Mouse (Mus musculus): ENCODE results near the gene Ppp1r12b.

Ppp1r12b gene

DNA sequence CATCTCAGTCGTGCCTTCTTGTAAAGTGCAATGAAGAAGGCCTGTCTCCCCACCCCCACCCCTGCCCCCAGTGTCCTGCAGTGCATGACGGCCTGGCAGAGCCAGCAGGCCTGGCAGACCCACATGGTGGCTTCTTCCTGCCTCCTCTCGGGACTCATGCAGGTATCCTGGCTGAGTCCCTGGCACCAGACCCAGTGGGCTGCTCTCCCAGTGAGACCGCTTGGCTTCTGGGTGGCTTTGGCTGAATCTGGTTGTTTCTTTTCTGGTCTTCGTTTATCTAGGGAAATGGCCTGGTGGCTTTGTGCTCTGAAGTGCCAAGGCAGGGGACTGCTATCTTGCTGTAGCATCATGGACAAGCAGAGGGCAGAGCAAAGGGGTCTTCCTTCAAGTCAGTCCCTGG lies 240.7 kb downstream of the Ppp1r12b start:
- no peak for DNase-seq (ENCODE audit: low spot score)

DNA sequence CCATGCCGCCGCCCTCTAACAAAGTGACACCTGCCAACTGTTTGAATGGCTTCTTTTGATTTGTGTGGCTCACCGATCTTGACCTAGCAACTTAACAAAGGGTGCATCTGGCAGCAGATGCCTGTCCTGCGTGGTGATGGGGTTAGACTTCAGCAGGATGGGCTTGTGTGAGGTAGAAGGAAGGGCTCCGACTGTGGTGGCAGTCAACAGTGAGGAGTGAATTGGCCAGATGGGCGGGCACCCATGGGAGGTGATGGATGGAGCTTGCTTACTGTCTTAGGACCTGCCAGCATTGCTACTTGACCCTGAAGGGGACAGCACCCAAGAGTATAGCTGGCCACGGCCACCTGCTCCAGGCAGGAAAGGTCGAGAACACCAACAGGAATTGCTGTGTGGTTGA lies 241.6 kb downstream of the Ppp1r12b start:
- no peak for DNase-seq (ENCODE audit: low spot score)

DNA sequence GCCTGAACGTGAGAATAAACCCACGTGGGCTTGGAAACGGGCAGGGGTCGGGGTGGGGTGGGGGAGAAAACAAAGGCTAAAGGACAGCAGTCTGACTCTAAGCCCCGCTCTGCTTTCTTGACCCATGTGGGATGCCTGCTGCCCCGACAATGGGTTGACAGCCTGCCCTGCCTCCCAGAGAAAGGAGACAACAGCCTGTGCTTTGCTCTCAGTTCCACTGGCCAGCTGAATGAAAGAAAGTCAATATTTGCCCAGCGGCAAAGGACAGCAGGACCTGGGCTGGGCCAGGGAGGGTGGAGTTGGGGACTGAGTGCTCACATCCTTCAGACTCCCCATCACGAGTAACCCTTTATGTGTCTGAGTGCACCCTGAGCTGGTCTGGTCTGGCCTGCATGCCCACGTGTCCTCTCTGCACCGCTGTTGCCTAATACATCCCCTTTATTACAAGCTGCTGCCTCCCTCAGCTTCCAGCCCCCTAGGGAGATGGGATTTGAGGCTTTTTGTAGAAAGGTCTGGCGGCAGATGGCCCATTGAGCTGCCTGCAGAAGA lies 242.2 kb downstream of the Ppp1r12b start:
- DNase-seq (ENCODE audit: low spot score), result no peak

DNA sequence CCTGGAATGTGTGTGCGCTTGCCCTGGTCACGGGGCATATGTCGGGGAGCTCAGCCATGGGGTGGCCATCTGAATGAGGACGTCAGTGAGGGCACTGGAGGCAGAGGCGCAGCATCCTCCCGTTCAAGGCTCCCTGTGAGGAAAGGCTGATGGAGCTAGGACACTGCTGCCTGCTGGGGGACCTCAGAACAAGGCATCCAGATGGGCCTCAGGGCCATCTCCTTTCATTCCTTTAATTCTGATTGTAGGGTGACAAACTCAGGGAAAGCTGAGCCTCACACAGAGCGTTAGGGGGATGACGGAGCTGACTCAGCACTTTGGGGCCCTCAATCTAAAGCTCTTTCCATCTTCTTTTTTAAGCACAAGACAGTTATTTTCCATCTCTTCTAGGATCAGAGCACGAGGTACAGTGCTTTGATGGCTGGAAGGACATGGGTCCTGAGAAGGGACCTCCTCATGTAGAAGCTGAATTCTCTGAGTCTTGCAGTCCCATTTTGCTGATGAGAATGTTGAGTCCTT lies 242.9 kb downstream of the Ppp1r12b start:
- no peak for DNase-seq (ENCODE audit: low spot score)

DNA sequence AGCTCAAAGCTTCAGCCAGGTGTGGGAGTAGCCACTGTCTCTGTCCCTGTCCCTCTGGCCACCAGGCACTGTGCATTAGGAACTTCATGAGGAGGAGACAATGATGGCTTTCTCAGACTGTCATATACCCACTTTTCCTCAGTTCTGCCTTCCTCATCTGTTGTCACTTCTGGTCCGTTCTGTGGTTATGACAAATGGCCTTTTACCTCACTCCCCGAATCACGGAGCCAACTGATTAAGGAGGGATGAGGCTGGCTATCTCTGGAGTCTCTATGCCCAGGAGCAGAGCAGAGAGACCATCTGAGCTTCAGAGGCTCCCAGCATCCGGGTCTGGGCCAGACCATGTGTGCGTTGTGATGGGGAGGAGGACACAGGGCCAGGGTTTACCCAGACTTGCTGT lies 244.1 kb downstream of the Ppp1r12b start:
- no peak for DNase-seq (ENCODE audit: low spot score)

DNA sequence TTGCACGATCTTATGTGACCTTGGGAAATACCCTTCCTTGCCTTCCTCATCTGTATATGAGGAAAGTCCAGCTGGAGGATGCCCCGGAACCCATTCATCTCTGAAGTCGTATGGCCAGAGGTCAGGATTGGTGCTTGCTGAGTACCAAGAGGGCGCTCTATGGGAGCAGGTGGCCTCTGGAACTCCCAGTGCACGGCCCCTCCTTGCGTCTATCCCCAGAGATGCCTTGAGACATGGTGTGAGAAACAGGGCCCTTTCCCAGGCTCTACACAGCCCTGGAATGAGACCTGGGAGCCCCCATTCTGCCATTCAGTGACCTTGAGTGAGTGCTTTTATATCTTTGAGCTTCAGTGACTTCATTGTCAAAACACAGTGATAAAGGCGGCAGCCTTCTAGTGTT lies 244.7 kb downstream of the Ppp1r12b start:
- no peak for DNase-seq (ENCODE audit: low spot score)

DNA sequence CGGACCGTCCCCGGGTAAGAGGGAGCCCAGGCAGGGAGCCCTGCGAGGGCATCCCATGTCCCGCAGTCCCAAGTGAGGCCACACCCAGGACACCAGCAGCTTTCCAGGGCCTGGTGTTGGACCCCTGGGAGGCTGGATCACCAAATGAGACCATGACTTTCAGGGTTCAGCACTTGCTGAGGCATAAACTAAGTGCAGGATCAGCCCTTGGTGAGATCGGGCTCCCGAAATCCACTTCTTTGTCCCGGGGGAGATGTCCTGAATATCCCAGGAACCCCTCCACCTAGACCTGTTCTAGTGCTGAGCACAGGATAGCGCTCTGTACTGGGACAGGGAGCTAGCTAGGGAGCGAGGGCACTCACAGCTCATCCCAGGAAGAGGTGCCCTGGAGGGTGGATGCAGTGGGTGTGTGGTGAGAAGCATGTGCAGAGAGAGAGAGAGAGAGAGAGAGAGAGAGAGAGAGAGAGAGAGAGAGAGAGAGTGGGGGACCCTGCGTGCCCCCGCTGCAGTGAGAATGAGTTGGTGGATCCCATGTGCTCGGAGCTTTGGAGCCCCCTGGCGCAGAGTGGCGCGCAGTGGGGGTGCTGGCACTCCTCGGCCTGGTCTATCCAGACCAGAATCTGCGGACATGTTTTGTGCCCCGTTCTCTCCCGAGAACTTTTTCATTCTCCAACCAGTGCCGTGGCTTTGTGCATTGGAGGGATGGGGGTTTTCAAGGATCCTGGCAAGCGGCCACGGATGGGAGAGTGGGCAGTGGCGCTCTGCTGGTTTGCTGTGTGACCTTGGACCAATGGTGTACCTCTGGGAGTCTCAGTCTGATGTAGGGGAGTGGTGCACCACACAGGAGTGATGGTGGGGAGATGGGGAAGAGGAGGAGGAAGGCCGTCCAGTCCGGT lies 246.1 kb downstream of the Ppp1r12b start:
- DNase-seq (ENCODE audit: low spot score), result no peak

DNA sequence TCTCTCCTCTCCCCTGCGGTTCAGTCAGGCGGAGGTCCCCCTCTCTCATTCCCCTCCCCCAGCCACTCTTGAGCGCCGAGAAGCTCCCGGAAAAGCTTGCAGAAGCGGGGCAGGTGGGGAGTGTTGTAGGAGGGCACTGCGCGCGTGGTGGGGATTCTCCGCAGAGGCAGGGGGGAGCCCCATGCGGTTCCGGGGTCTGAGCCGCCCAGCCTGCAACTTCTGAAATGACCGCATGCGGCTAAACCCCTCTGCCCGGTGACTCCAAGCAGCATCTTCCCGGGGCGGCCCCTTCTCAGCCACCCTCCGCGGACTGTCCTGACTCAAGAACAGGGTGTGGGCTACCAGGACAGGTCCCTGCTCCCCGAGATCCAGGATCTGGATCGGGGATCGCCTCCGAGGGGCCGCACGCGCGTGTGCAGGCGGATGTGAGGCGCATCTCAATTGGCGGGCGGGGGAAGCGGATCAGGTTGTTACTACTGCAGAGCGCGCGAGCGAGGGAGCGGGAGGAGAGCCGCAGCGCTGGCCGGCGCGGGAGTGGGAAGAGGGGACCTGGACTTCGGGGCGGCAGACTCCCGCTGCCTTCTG lies 246.8 kb downstream of the Ppp1r12b start:
- no peak for DNase-seq (ENCODE audit: low spot score)

DNA sequence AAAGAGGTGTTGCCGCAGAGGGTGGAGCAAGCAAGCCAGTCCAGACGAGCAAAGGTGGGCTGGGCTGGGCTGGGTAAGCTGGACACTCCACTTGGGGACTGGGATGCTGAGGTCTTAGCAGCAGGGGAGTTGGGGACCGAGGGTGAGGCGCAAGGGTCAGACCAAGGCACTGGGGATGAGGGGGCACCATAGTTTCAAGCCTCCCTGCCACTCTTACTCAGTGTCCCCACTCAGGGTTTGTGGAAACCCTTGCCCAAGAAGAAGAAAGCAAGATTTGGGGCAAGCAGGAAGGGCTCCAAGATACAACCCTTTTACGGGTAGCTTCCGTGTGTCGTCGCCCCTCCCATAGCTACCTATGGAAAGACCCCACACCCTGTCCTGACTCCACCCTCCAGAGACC lies 247.5 kb downstream of the Ppp1r12b start:
- DNase-seq (ENCODE audit: low spot score), result no peak

DNA sequence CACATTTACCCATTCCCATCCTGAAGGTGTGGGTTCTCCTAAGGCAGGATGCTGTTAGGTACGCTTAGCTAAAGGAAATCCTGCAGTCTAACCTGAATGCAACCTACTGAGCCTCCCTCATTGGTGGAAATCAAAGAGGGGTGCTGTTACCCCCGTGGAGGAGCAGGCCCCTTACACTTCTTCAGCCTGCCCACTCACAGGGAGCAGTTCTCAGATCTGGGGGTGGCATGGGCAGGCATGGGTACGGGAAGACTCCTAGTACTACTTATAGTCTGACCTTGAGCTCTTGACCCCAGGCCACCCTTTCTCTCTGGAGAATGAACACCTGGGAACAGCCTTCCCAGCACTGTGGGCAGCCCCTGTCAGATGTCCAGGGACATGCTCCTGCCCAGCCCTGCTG lies 248.2 kb downstream of the Ppp1r12b start:
- no peak for DNase-seq (ENCODE audit: low spot score)

DNA sequence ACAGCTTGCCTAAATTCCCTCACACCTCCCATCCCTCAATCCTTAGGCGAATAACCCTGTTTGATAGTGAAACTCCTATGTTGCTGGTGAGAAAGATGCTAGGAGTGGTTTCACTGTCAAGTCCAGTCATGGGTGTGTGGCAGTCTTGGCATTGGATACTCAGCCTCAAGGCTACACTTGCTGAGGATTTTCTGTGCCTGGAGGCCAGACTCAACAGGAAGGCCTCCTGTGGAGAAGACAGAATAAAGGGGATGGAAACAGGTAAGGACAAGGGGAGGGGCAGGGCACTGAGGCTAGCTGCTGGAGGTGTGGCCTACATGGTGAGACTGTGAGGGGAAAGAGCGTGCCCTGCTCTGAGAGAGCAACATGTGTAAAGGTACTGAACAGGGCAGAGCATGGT lies 249.2 kb downstream of the Ppp1r12b start:
- DNase-seq (ENCODE audit: low spot score), result no peak

Data from adipocyte (in vitro differentiated cells).